Mouse (Mus musculus): Measurements from ENCODE around the gene Polr3e.

GRCm38 (mm10) chr7:120940343-120940742 lies 22.8 kb downstream of the Polr3e start:
- TF ChIP-seq CTCF (IDR thresholded peaks at IDR 0.05; ENCODE audit: borderline replicate concordance, insufficient read depth, low read length) (no peak), POLR2A (IDR thresholded peaks at IDR 0.05; ENCODE audit: low read depth, low read length) (no peak)
